In the genomic region with DNA sequence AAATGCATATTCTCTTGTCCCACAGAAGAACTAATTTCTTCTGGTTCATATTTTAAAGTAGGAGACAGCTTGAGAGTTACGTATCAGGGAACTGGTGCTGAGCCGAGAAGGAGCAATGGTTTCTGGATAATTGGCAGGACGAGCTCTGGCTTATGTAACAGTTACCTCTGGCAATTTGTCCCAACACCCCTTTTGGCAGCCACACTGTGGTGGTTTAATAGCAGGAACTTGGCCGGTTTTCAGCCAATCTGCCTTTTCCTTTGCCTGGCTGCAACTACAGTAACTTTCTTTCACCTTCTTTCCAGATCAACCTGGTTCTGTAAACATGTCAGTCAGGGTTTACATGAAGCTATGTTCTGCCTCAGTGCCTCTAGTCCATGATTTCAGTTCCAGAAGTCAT, we compare ENCODE assay signal across 9 mouse cellular contexts.
DNase-seq lines count a peak whose midpoint lies in the region; ATAC-seq and TF ChIP-seq lines count a peak whose summit lies in the region.
"Had no signal": no experiment of that assay in that cellular context is flagged by ENCODE, and none has a peak within 500 bp of the region (broad histone marks: within the 10 kb centered on the region; RNA-seq: fewer than 3 reads in every experiment).

No protein-coding gene starts in this region.

- WGBS in hindbrain, postnatal 0 days, result 49% methylated on average over 4 of the region's 4 CpGs
- 69% methylated on average over 4 of the region's 4 CpGs for WGBS in hindbrain, embryonic 16.5 days
- 84% methylated on average over 4 of the region's 4 CpGs for WGBS in midbrain, embryonic 15.5 days

- no peak overlapping the region for H3K9ac ChIP-seq in hindbrain, postnatal 0 days (replicated peaks; ENCODE audit: low read length)
- H3K9ac ChIP-seq in hindbrain, embryonic 16.5 days (ENCODE audit: low read depth, low read length), result no peak overlapping the region
- H3K9ac ChIP-seq in midbrain, embryonic 15.5 days, result no peak overlapping the region

- no peaks in the 10 kb centered on the region for H3K27me3 ChIP-seq in hindbrain, postnatal 0 days (ENCODE audit: insufficient read depth, low read length)
- H3K27me3 ChIP-seq in hindbrain, embryonic 16.5 days (replicated peaks; ENCODE audit: control insufficient read depth, insufficient read depth, low read length), result no peaks in the 10 kb centered on the region
- no peaks in the 10 kb centered on the region for H3K27me3 ChIP-seq in midbrain, embryonic 15.5 days (replicated peaks)

- ATAC-seq in hindbrain, postnatal 0 days, result no peak
- no peak for ATAC-seq in hindbrain, embryonic 16.5 days
- ATAC-seq in erythroblast, adult 5-6 weeks (replicated peaks; ENCODE audit: low FRiP score, poor library complexity, severe bottlenecking), result no peak
- ATAC-seq in midbrain, embryonic 15.5 days (replicated peaks), result no peak

- H3K9me3 ChIP-seq in hindbrain, postnatal 0 days (ENCODE audit: low read length), result no peaks in the 10 kb centered on the region
- no peaks in the 10 kb centered on the region for H3K9me3 ChIP-seq in hindbrain, embryonic 16.5 days (ENCODE audit: control insufficient read depth, low read length)
- H3K9me3 ChIP-seq in midbrain, embryonic 15.5 days, result no peaks in the 10 kb centered on the region
- H3K9me3 ChIP-seq: hindbrain, embryonic 10.5 days had no signal

- no peak overlapping the region for H3K4me3 ChIP-seq in hindbrain, postnatal 0 days (ENCODE audit: low read length)
- H3K4me3 ChIP-seq in hindbrain, embryonic 16.5 days (ENCODE audit: low read length), result no peak overlapping the region
- H3K4me3 ChIP-seq in midbrain, embryonic 15.5 days, result no peak overlapping the region
- H3K4me3 ChIP-seq: hindbrain, embryonic 10.5 days had no signal

- H3K4me1 ChIP-seq in hindbrain, postnatal 0 days (ENCODE audit: insufficient read depth, low read length), result no peaks in the 10 kb centered on the region
- H3K4me1 ChIP-seq in hindbrain, embryonic 16.5 days (ENCODE audit: control insufficient read depth, insufficient read depth, low read depth, low read length), result no peaks in the 10 kb centered on the region
- no peaks in the 10 kb centered on the region for H3K4me1 ChIP-seq in midbrain, embryonic 15.5 days
- H3K4me1 ChIP-seq: hindbrain, embryonic 10.5 days had no signal

- H3K4me2 ChIP-seq in hindbrain, postnatal 0 days (ENCODE audit: low read depth, low read length), result no peak overlapping the region
- no peak overlapping the region for H3K4me2 ChIP-seq in hindbrain, embryonic 16.5 days (ENCODE audit: low read length)
- no peak overlapping the region for H3K4me2 ChIP-seq in midbrain, embryonic 15.5 days

- no peak overlapping the region for H3K27ac ChIP-seq in hindbrain, postnatal 0 days
- H3K27ac ChIP-seq in hindbrain, embryonic 16.5 days (ENCODE audit: low read depth, low read length), result no peak overlapping the region
- H3K27ac ChIP-seq in midbrain, embryonic 15.5 days, result no peak overlapping the region
- H3K27ac ChIP-seq: hindbrain, embryonic 10.5 days had no signal

- DNase-seq in hindbrain, postnatal 0 days (ENCODE audit: low spot score), result peak; percentile 60
- DNase-seq in adrenal gland, postnatal 25 days, result peak; percentile 14
- peak; percentile 88 to 89 for DNase-seq in cerebellum, postnatal 10 days
- peak; percentile 84 to 92 for DNase-seq in kidney, postnatal 36 days
- no peak for DNase-seq in embryo, embryonic 11 days

- H3K36me3 ChIP-seq in hindbrain, postnatal 0 days (ENCODE audit: insufficient read depth, low read length), result no peaks in the 10 kb centered on the region
- H3K36me3 ChIP-seq in hindbrain, embryonic 16.5 days (ENCODE audit: control insufficient read depth, insufficient read depth, low read length), result no peaks in the 10 kb centered on the region
- no peaks in the 10 kb centered on the region for H3K36me3 ChIP-seq in midbrain, embryonic 15.5 days (replicated peaks)
- H3K36me3 ChIP-seq: hindbrain, embryonic 10.5 days had no signal

- no peak for TF ChIP-seq CTCF in hindbrain, postnatal 0 days (IDR thresholded peaks at IDR 0.05; ENCODE audit: low read depth)
